Mouse (Mus musculus): Measurements from ENCODE around the gene Lrit3. TPM values are rescaled to one million over a fixed set of nuclear protein-coding genes. Genes with fewer than 3 reads are reported as not detected.

Lrit3 gene
- total and polyA plus RNA-seq, 3 experiments, result not detected

DNA sequence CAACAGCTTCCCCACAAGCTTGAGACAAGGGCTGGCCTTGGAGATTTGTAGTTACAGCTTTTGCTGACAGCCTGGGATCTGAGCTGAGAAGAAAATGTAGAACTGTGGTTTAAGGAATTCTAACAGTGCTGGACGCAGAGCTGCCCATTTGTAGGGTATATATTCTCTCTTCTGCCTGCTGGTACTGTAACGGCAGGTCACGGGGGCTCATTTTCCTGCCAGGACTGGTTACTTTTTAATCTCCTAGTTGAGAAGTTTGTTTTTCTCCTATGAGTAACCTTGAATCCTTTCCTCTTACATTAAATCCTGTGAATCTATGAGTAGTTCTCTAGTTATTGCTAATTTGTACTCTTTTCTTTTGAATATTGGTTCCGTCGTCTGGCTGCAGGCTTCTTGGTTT is 10.0 kb downstream of the Lrit3 start:
- Histone ChIP-seq H3K79me2 (replicated peaks; ENCODE audit: control insufficient read depth, extremely low read depth, insufficient read depth, poor library complexity, severe bottlenecking) (no peaks in the 10 kb centered on the region), H3K27me3 (replicated peaks) (no peaks in the 10 kb centered on the region), H3K36me3 (replicated peaks in 1 of 2; ENCODE audit: control insufficient read depth in 1 of 2, insufficient read depth in 1 of 2, low read length in 1 of 2) (no peaks in the 10 kb centered on the region), H3K4me3 (replicated peaks in 1 of 3; ENCODE audit: low read depth in 2 of 3, low read length in 2 of 3, poor library complexity in 1 of 3) (no peak overlapping the region), H3K9ac (ENCODE audit: insufficient read depth, low read depth) (no peak overlapping the region), H3K4me2 (ENCODE audit: insufficient read depth, low read depth, poor library complexity, severe bottlenecking) (no peak overlapping the region), H3K9me3 (replicated peaks; ENCODE audit: low read length) (no peaks in the 10 kb centered on the region), H3K4me1 (ENCODE audit: control insufficient read depth in 1 of 2, insufficient read depth in 2 of 2) (0 out of 4 replicates have a peak, but pooled peaks cover 0 to 3% of the 10 kb centered on the region in 2 experiments), H3K27ac (ENCODE audit: insufficient read depth, low read depth) (no peak overlapping the region)
- no peak for TF ChIP-seq ETS1 (conservative IDR thresholded peaks at IDR 0.05; ENCODE audit: low read depth, low read length)
- TF ChIP-seq EP300 (IDR thresholded peaks at IDR 0.05; ENCODE audit: low read length), result no peak
- TF ChIP-seq TCF12 (IDR thresholded peaks at IDR 0.05; ENCODE audit: low read depth, low read length), result no peak
- TF ChIP-seq CHD2 (IDR thresholded peaks at IDR 0.05; ENCODE audit: low read length), result no peak
- no peak for TF ChIP-seq NELFE (IDR thresholded peaks at IDR 0.05; ENCODE audit: low read depth, low read length)
- TF ChIP-seq ZNF384 (IDR thresholded peaks at IDR 0.05; ENCODE audit: low read depth, low read length), result no peak
- TF ChIP-seq NRF1 (IDR thresholded peaks at IDR 0.05; ENCODE audit: low read depth, low read length), result no peak
- TF ChIP-seq SIN3A (IDR thresholded peaks at IDR 0.05; ENCODE audit: low read length), result no peak
- no peak for TF ChIP-seq MXI1 (IDR thresholded peaks at IDR 0.05; ENCODE audit: low read depth, low read length)
- no peak for TF ChIP-seq ZMIZ1 (IDR thresholded peaks at IDR 0.05; ENCODE audit: low read depth, low read length)
- TF ChIP-seq USF1 (IDR thresholded peaks at IDR 0.05; ENCODE audit: low read depth, low read length), result no peak
- TF ChIP-seq TBP (conservative IDR thresholded peaks at IDR 0.05; ENCODE audit: low read depth, low read length), result no peak
- TF ChIP-seq RCOR1 (conservative IDR thresholded peaks at IDR 0.05; ENCODE audit: low read depth, low read length), result no peak
- no peak for TF ChIP-seq POLR2AphosphoS2 (IDR thresholded peaks at IDR 0.05; ENCODE audit: low read depth, low read length)
- no peak for TF ChIP-seq JUND (conservative IDR thresholded peaks at IDR 0.05; ENCODE audit: low read depth, low read length)
- no peak for TF ChIP-seq PAX5 (IDR thresholded peaks at IDR 0.05; ENCODE audit: low read length)
- TF ChIP-seq MAZ (IDR thresholded peaks at IDR 0.05; ENCODE audit: low read depth, low read length), result no peak
- no peak for TF ChIP-seq MAFK (IDR thresholded peaks at IDR 0.05; ENCODE audit: insufficient replicate concordance, low read length)
- TF ChIP-seq GABPA (IDR thresholded peaks at IDR 0.05; ENCODE audit: insufficient replicate concordance, low read depth, low read length), result no peak
- no peak for TF ChIP-seq IRF4 (IDR thresholded peaks at IDR 0.05; ENCODE audit: low read depth, low read length)
- in situ Hi-C loops (cut with MboI; ENCODE audit: low pct_ligation_motif_present, low pct_unique_long_range_greater_than_20kb, low sequenced_read_pairs) (no loop called here), dilution Hi-C loops (cut with MboI; ENCODE audit: extremely low pct_ligation_motif_present, extremely low pct_unique_long_range_greater_than_20kb, low sequenced_read_pairs) (no loop called here)
- no peak for DNase-seq (ENCODE audit: extremely low read depth)

GRCm38 (mm10) chr3:129782746-129783145 is 21.1 kb downstream of the Lrit3 start:
- Histone ChIP-seq H3K4me3 (replicated peaks in 1 of 3; ENCODE audit: low read depth in 2 of 3, low read length in 2 of 3, poor library complexity in 1 of 3) (no peak overlapping the region), H3K4me1 (ENCODE audit: control insufficient read depth in 1 of 2, insufficient read depth in 2 of 2) (0 out of 4 replicates have a peak, but pooled peaks cover 0 to 3% of the 10 kb centered on the region in 2 experiments)
- DNase-seq (ENCODE audit: extremely low read depth), result peak; percentile 8

More at GRCm38 (mm10) chr3:129782746-129783145, 21.1 kb downstream of the Lrit3 start:
- no peak overlapping the region for H3K4me2 ChIP-seq (ENCODE audit: insufficient read depth, low read depth, poor library complexity, severe bottlenecking)
- no peak overlapping the region for H3K9ac ChIP-seq (ENCODE audit: insufficient read depth, low read depth)
- H3K36me3 ChIP-seq (replicated peaks in 1 of 2; ENCODE audit: control insufficient read depth in 1 of 2, insufficient read depth in 1 of 2, low read length in 1 of 2), result no peaks in the 10 kb centered on the region
- H3K79me2 ChIP-seq (replicated peaks; ENCODE audit: control insufficient read depth, extremely low read depth, insufficient read depth, poor library complexity, severe bottlenecking), result no peaks in the 10 kb centered on the region
- 0 out of 4 replicates have a peak, but pooled peaks of 1 of the 2 experiments have one; percentile 22 for TF ChIP-seq CTCF (conservative IDR thresholded peaks at IDR 0.05 in 1 of 2, IDR thresholded peaks at IDR 0.05 in 1 of 2; ENCODE audit: low read depth in 2 of 2, low read length in 2 of 2)
- no peak for TF ChIP-seq HCFC1 (IDR thresholded peaks at IDR 0.05; ENCODE audit: low read depth, low read length)
- no peak overlapping the region for H3K27ac ChIP-seq (ENCODE audit: insufficient read depth, low read depth)
- in situ Hi-C loops (cut with MboI; ENCODE audit: low pct_ligation_motif_present, low pct_unique_long_range_greater_than_20kb, low sequenced_read_pairs), result no loop called here
- no peaks in the 10 kb centered on the region for H3K27me3 ChIP-seq (replicated peaks)
- no peaks in the 10 kb centered on the region for H3K9me3 ChIP-seq (replicated peaks; ENCODE audit: low read length)
- dilution Hi-C loops (cut with MboI; ENCODE audit: extremely low pct_ligation_motif_present, extremely low pct_unique_long_range_greater_than_20kb, low sequenced_read_pairs), result no loop called here
